Comparison of ENCODE assay signal across 21 mouse cellular contexts in the genomic region with DNA sequence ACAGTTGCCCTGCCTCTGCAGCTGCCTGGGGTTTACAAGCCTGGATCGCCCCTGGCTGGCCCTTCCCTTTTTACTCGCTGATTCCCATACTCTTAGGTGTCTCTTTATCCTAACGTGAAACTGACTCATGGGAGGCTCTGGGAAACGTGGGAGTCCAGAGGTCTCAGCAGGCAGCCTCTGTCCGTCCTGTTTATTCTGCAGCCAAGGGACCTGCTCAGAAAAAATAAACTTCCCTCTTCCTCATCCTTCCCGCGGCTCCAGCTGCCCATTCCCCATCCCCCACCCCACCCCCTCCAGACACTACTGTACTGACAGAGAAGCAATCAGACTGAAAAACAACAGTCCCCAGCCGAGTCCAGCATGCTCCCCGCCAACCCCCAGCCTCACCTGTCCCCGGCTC. TPM values are rescaled to one million over a fixed set of nuclear protein-coding genes. Genes with fewer than 3 reads are reported as not detected.
DNase-seq lines count a peak whose midpoint lies in the region; ATAC-seq and TF ChIP-seq lines count a peak whose summit lies in the region.
"Had no signal": no experiment of that assay in that cellular context is flagged by ENCODE, and none has a peak within 500 bp of the region (broad histone marks: within the 10 kb centered on the region; RNA-seq: fewer than 3 reads in every experiment).

No protein-coding gene starts in this region.

- no peak overlapping the region for H3K4me3 ChIP-seq in hindbrain, embryonic 13.5 days
- H3K4me3 ChIP-seq in hindbrain, postnatal 0 days (ENCODE audit: low read length), result no peak overlapping the region
- H3K4me3 ChIP-seq in neural tube, embryonic 13.5 days, result no peak overlapping the region
- H3K4me3 ChIP-seq in neural tube, embryonic 15.5 days (replicated peaks), result no peak overlapping the region
- H3K4me3 ChIP-seq in lung, embryonic 16.5 days (ENCODE audit: low read length), result no peak overlapping the region
- no peak overlapping the region for H3K4me3 ChIP-seq in liver, postnatal 0 days (ENCODE audit: low read depth, low read length)
- H3K4me3 ChIP-seq: forebrain, embryonic 13.5 days; limb, embryonic 15.5 days; myocyte had no signal

- H3K27ac ChIP-seq in hindbrain, embryonic 13.5 days, result peak overlapping the region; percentile 35; the same call in 1 of the 2 replicates
- H3K27ac ChIP-seq in hindbrain, postnatal 0 days, result no peak overlapping the region
- 0 out of 2 replicates have a peak overlapping the region, but pooled peaks have one; percentile 42 for H3K27ac ChIP-seq in neural tube, embryonic 13.5 days (replicated peaks)
- H3K27ac ChIP-seq in neural tube, embryonic 15.5 days (replicated peaks), result no peak overlapping the region
- H3K27ac ChIP-seq in lung, embryonic 16.5 days (ENCODE audit: low read length), result peak overlapping the region; percentile 78
- no peak overlapping the region for H3K27ac ChIP-seq in liver, postnatal 0 days (ENCODE audit: low read depth)
- H3K27ac ChIP-seq: forebrain, embryonic 13.5 days; limb, embryonic 15.5 days; macrophage had no signal

- peaks cover 23% of the 10 kb centered on the region for H3K4me1 ChIP-seq in hindbrain, embryonic 13.5 days (replicated peaks)
- H3K4me1 ChIP-seq in hindbrain, postnatal 0 days (ENCODE audit: insufficient read depth, low read length), result 0 out of 2 replicates have a peak, but pooled peaks cover 4% of the 10 kb centered on the region
- peaks cover 20% of the 10 kb centered on the region for H3K4me1 ChIP-seq in neural tube, embryonic 13.5 days (replicated peaks)
- peaks cover 23% of the 10 kb centered on the region for H3K4me1 ChIP-seq in neural tube, embryonic 15.5 days
- peaks cover 9% of the 10 kb centered on the region for H3K4me1 ChIP-seq in lung, embryonic 16.5 days (replicated peaks; ENCODE audit: control insufficient read depth, insufficient read depth, low read length)
- no peaks in the 10 kb centered on the region for H3K4me1 ChIP-seq in liver, postnatal 0 days (ENCODE audit: insufficient read depth)
- H3K4me1 ChIP-seq: limb, embryonic 15.5 days had no signal

- H3K9me3 ChIP-seq in hindbrain, embryonic 13.5 days, result no peaks in the 10 kb centered on the region; the same call in 1 of the 2 replicates
- no peaks in the 10 kb centered on the region for H3K9me3 ChIP-seq in hindbrain, postnatal 0 days (ENCODE audit: low read length)
- 0 out of 2 replicates have a peak, but pooled peaks cover 4% of the 10 kb centered on the region for H3K9me3 ChIP-seq in neural tube, embryonic 13.5 days
- H3K9me3 ChIP-seq in neural tube, embryonic 15.5 days (replicated peaks), result no peaks in the 10 kb centered on the region
- H3K9me3 ChIP-seq in lung, embryonic 16.5 days (ENCODE audit: control insufficient read depth, low read length), result no peaks in the 10 kb centered on the region
- no peaks in the 10 kb centered on the region for H3K9me3 ChIP-seq in liver, postnatal 0 days (ENCODE audit: low read length)
- H3K9me3 ChIP-seq: limb, embryonic 15.5 days had no signal

- WGBS in hindbrain, embryonic 13.5 days, result 28% methylated on average over 10 of the region's 10 CpGs
- WGBS in hindbrain, postnatal 0 days, result 28% methylated on average over 10 of the region's 10 CpGs
- 24% methylated on average over 10 of the region's 10 CpGs for WGBS in neural tube, embryonic 13.5 days
- WGBS in neural tube, embryonic 15.5 days, result 28% methylated on average over 10 of the region's 10 CpGs
- 18% methylated on average over 10 of the region's 10 CpGs for WGBS in lung, embryonic 16.5 days
- WGBS in liver, postnatal 0 days (ENCODE audit: insufficient replicate concordance), result 25% methylated on average over 10 of the region's 10 CpGs

- H3K36me3 ChIP-seq in hindbrain, embryonic 13.5 days, result peaks cover 44% of the 10 kb centered on the region
- H3K36me3 ChIP-seq in hindbrain, postnatal 0 days (ENCODE audit: insufficient read depth, low read length), result peaks cover 9% of the 10 kb centered on the region; the same call in 1 of the 2 replicates
- peaks cover 45% of the 10 kb centered on the region for H3K36me3 ChIP-seq in neural tube, embryonic 13.5 days
- H3K36me3 ChIP-seq in neural tube, embryonic 15.5 days, result peaks cover 31% of the 10 kb centered on the region
- H3K36me3 ChIP-seq in lung, embryonic 16.5 days (ENCODE audit: control insufficient read depth, insufficient read depth, low read length), result peaks cover 36% of the 10 kb centered on the region
- H3K36me3 ChIP-seq in liver, postnatal 0 days (replicated peaks; ENCODE audit: insufficient read depth, low read length), result peaks cover 9% of the 10 kb centered on the region; the same call in 1 of the 2 replicates

- DNase-seq in hindbrain, postnatal 0 days (ENCODE audit: low spot score), result no peak
- no peak for DNase-seq in liver, postnatal 0 days
- no peak for DNase-seq in layer of hippocampus, adult 9-10 months (ENCODE audit: low spot score)
- DNase-seq: cerebellum, adult 8-10 months; gastrocnemius, postnatal 14 days; heart, postnatal 36 days; kidney, postnatal 10 days; layer of hippocampus, postnatal 36 days; right cerebral cortex, postnatal 25 days; thymus, postnatal 25 days had no signal

- TF ChIP-seq CTCF in hindbrain, postnatal 0 days (IDR thresholded peaks at IDR 0.05; ENCODE audit: low read depth), result no peak
- TF ChIP-seq CTCF in liver, postnatal 0 days (IDR thresholded peaks at IDR 0.05; ENCODE audit: low read depth), result no peak

- H3K9ac ChIP-seq in hindbrain, embryonic 13.5 days, result no peak overlapping the region
- H3K9ac ChIP-seq in hindbrain, postnatal 0 days (replicated peaks; ENCODE audit: low read length), result no peak overlapping the region
- H3K9ac ChIP-seq in neural tube, embryonic 13.5 days, result 0 out of 2 replicates have a peak overlapping the region, but pooled peaks have one; percentile 17
- H3K9ac ChIP-seq in neural tube, embryonic 15.5 days (replicated peaks), result no peak overlapping the region
- no peak overlapping the region for H3K9ac ChIP-seq in lung, embryonic 16.5 days (ENCODE audit: low read length)
- no peak overlapping the region for H3K9ac ChIP-seq in liver, postnatal 0 days (replicated peaks)
- H3K9ac ChIP-seq: forebrain, embryonic 13.5 days; limb, embryonic 15.5 days had no signal

- H3K27me3 ChIP-seq in hindbrain, embryonic 13.5 days, result no peaks in the 10 kb centered on the region
- H3K27me3 ChIP-seq in hindbrain, postnatal 0 days (ENCODE audit: insufficient read depth, low read length), result no peaks in the 10 kb centered on the region
- no peaks in the 10 kb centered on the region for H3K27me3 ChIP-seq in neural tube, embryonic 13.5 days
- no peaks in the 10 kb centered on the region for H3K27me3 ChIP-seq in neural tube, embryonic 15.5 days (replicated peaks)
- H3K27me3 ChIP-seq in lung, embryonic 16.5 days (ENCODE audit: control insufficient read depth, insufficient read depth, low read depth, low read length), result no peaks in the 10 kb centered on the region
- H3K27me3 ChIP-seq in liver, postnatal 0 days (ENCODE audit: insufficient read depth, low read length), result no peaks in the 10 kb centered on the region
- H3K27me3 ChIP-seq: CH12.LX; forebrain, embryonic 13.5 days; limb, embryonic 15.5 days; Patski had no signal

- ATAC-seq in hindbrain, embryonic 13.5 days (ENCODE audit: low FRiP score), result no peak
- ATAC-seq in hindbrain, postnatal 0 days, result no peak
- no peak for ATAC-seq in neural tube, embryonic 13.5 days (ENCODE audit: low read depth)
- ATAC-seq in neural tube, embryonic 15.5 days (ENCODE audit: low FRiP score), result no peak
- peak; percentile 59 for ATAC-seq in lung, embryonic 16.5 days (ENCODE audit: low read depth)
- ATAC-seq in liver, postnatal 0 days, result no peak
- ATAC-seq: forebrain, embryonic 13.5 days; Patski had no signal

- H3K4me2 ChIP-seq in hindbrain, embryonic 13.5 days, result no peak overlapping the region
- no peak overlapping the region for H3K4me2 ChIP-seq in hindbrain, postnatal 0 days (ENCODE audit: low read depth, low read length)
- H3K4me2 ChIP-seq in neural tube, embryonic 13.5 days, result no peak overlapping the region
- H3K4me2 ChIP-seq in neural tube, embryonic 15.5 days, result no peak overlapping the region
- 0 out of 2 replicates have a peak overlapping the region, but pooled peaks have one; percentile 18 for H3K4me2 ChIP-seq in lung, embryonic 16.5 days (ENCODE audit: low read depth, low read length)
- H3K4me2 ChIP-seq in liver, postnatal 0 days (ENCODE audit: low read depth, low read length), result no peak overlapping the region
- H3K4me2 ChIP-seq: forebrain, embryonic 13.5 days; limb, embryonic 15.5 days had no signal

- TF ChIP-seq EP300 in liver, postnatal 0 days (IDR thresholded peaks at IDR 0.05; ENCODE audit: low read depth), result no peak

RNA-seq across cellular contexts. Expression of a gene that starts 37.0 kb away (rescaled TPM):
- 29.4 and 30.8 TPM in 2 replicates for polyA plus RNA-seq in hindbrain, embryonic 13.5 days (2015; fragmentation: Nextera tagmentation; extraction: Ambion mirVana)
- 34.3 and 36.0 TPM in 2 replicates for total RNA-seq in hindbrain, postnatal 0 days (2014; rRNA removed)
- polyA plus RNA-seq in hindbrain, postnatal 0 days (2015; fragmentation: Nextera tagmentation; extraction: Ambion mirVana), result 21.7 TPM in 2 replicates
- polyA plus RNA-seq in neural tube, embryonic 13.5 days (2015; fragmentation: Nextera tagmentation; extraction: Ambion mirVana), result 30.6 and 31.5 TPM in 2 replicates
- 24.9 and 27.8 TPM in 2 replicates for polyA plus RNA-seq in neural tube, embryonic 15.5 days (2015; fragmentation: Nextera tagmentation; extraction: Ambion mirVana)
- polyA plus RNA-seq in lung, embryonic 16.5 days (2015; fragmentation: Nextera tagmentation; extraction: Ambion mirVana), result 49.4 and 49.9 TPM in 2 replicates
- polyA plus RNA-seq in liver, postnatal 0 days (2015; fragmentation: Nextera tagmentation; extraction: Ambion mirVana), result 3.7 and 3.8 TPM in 2 replicates

RNA-seq across cellular contexts. Expression of a gene that starts 48.7 kb away (rescaled TPM):
- 0.06 TPM in 1 of 2 replicates, not detected in the other for polyA plus RNA-seq in hindbrain, embryonic 13.5 days (2015; fragmentation: Nextera tagmentation; extraction: Ambion mirVana)
- not detected in 2 replicates for total RNA-seq in hindbrain, postnatal 0 days (2014; rRNA removed)
- polyA plus RNA-seq in hindbrain, postnatal 0 days (2015; fragmentation: Nextera tagmentation; extraction: Ambion mirVana), result not detected in 2 replicates
- polyA plus RNA-seq in neural tube, embryonic 13.5 days (2015; fragmentation: Nextera tagmentation; extraction: Ambion mirVana), result not detected in 2 replicates
- polyA plus RNA-seq in neural tube, embryonic 15.5 days (2015; fragmentation: Nextera tagmentation; extraction: Ambion mirVana), result 0.09 TPM in 1 of 2 replicates, not detected in the other
- polyA plus RNA-seq in lung, embryonic 16.5 days (2015; fragmentation: Nextera tagmentation; extraction: Ambion mirVana), result 0.06 TPM in 1 of 2 replicates, not detected in the other
- 0.13 and 0.21 TPM in 2 replicates for polyA plus RNA-seq in liver, postnatal 0 days (2015; fragmentation: Nextera tagmentation; extraction: Ambion mirVana)
- total RNA-seq: gastrocnemius, postnatal 14 days; layer of hippocampus, postnatal 36 days had no signal
- polyA plus RNA-seq: embryonic facial prominence, embryonic 11.5 days; forebrain, embryonic 13.5 days; macrophage; Patski had no signal

Comparison
In these comparisons a context has a peak if more than half of its experiments do, and no peak if none do; other contexts are left out.
1. H3K27ac ChIP-seq: peak in hindbrain, embryonic 13.5 days (single experiment), neural tube, embryonic 13.5 days (single experiment) and lung, embryonic 16.5 days (single experiment); none in hindbrain, postnatal 0 days (single experiment), neural tube, embryonic 15.5 days (single experiment) and liver, postnatal 0 days (single experiment).